ENCODE assay signal across 24 mouse cellular contexts in genomic region chr5:123869615-123870014, GRCm38 (mm10). TPM values are rescaled to one million over a fixed set of nuclear protein-coding genes. Genes with fewer than 3 reads are reported as not detected.
"Had no signal": no experiment of that assay in that cellular context is flagged by ENCODE, and none has a peak within 500 bp of the region (broad histone marks: within the 10 kb centered on the region; RNA-seq: fewer than 3 reads in every experiment).

No protein-coding gene starts in this region.

- H3K36me3 ChIP-seq: limb, embryonic 13.5 days; liver, embryonic 13.5 days; neural tube, embryonic 12.5 days; neural tube, embryonic 15.5 days had no signal

- DNase-seq: kidney, adult 2 months; kidney, postnatal 25 days; layer of hippocampus, adult 9-11 months; liver, embryonic 13.5 days; lung, adult 2 months; lung, postnatal 14 days; lung, postnatal 4 days; midbrain, embryonic 14.5 days; right cerebral cortex, adult 18-20 months; right cerebral cortex, postnatal 14 days; right cerebral cortex, postnatal 4 days; spleen, adult 18-20 months; thymus, adult 2 months; thymus, postnatal 25 days had no signal

- H3K9ac ChIP-seq: limb, embryonic 13.5 days; liver, embryonic 13.5 days; neural tube, embryonic 12.5 days; neural tube, embryonic 15.5 days had no signal

- H3K4me2 ChIP-seq: limb, embryonic 13.5 days; liver, embryonic 13.5 days; midbrain, embryonic 11.5 days; neural tube, embryonic 12.5 days; neural tube, embryonic 15.5 days had no signal

- H3K9me3 ChIP-seq: limb, embryonic 13.5 days; liver, embryonic 13.5 days; neural tube, embryonic 12.5 days; neural tube, embryonic 15.5 days had no signal

- ATAC-seq: intestine, postnatal 0 days had no signal

- H3K4me1 ChIP-seq: limb, embryonic 13.5 days; liver, embryonic 13.5 days; neural tube, embryonic 12.5 days; neural tube, embryonic 15.5 days had no signal

- H3K27me3 ChIP-seq: limb, embryonic 13.5 days; liver, embryonic 13.5 days; neural tube, embryonic 12.5 days; neural tube, embryonic 15.5 days had no signal

- H3K27ac ChIP-seq: kidney, postnatal 0 days; layer of hippocampus, adult 2 months; limb, embryonic 13.5 days; liver, embryonic 13.5 days; neural tube, embryonic 12.5 days; neural tube, embryonic 15.5 days had no signal

- H3K4me3 ChIP-seq: layer of hippocampus, adult 2 months; limb, embryonic 13.5 days; liver, embryonic 13.5 days; neural tube, embryonic 12.5 days; neural tube, embryonic 15.5 days had no signal

RNA-seq across cellular contexts. Expression of gene Hcar2, which starts 4.3 kb away (rescaled TPM):
- polyA plus RNA-seq: kidney, embryonic 14.5 days; kidney, postnatal 0 days; midbrain, embryonic 11.5 days; neural tube, embryonic 12.5 days had no signal

RNA-seq across cellular contexts. Expression of gene Hcar1, which starts 10.2 kb away (rescaled TPM):
- polyA plus RNA-seq: liver, adult 2 months; midbrain, embryonic 11.5 days; neural tube, embryonic 12.5 days had no signal

RNA-seq across cellular contexts. Expression of gene Gm43518, which starts 57.6 kb away (rescaled TPM):
- polyA plus RNA-seq: large intestine, adult 2 months had no signal
